ENCODE assay signal across 17 mouse cellular contexts in genomic region chr2:24942092-24942491, GRCm38 (mm10).
"Had no signal": no experiment of that assay in that cellular context is flagged by ENCODE, and none has a peak within 500 bp of the region (broad histone marks: within the 10 kb centered on the region; RNA-seq: fewer than 3 reads in every experiment).

No protein-coding gene starts in this region.

- H3K4me2 ChIP-seq: neural tube, embryonic 12.5 days; neural tube, embryonic 13.5 days; neural tube, embryonic 15.5 days; stomach, embryonic 15.5 days had no signal

- DNase-seq: retina, postnatal 1 day; right cerebral cortex, adult 18-20 months; right cerebral cortex, postnatal 14 days; right cerebral cortex, postnatal 25 days; right cerebral cortex, postnatal 4 days; spleen, adult 18-20 months; thymus, adult 18-20 months; thymus, adult 2 months; thymus, postnatal 14 days; thymus, postnatal 25 days; thymus, postnatal 36 days; thymus, postnatal 4 days had no signal

- H3K27me3 ChIP-seq: neural tube, embryonic 12.5 days; stomach, embryonic 15.5 days had no signal

- H3K27ac ChIP-seq: neural tube, embryonic 12.5 days; neural tube, embryonic 13.5 days; neural tube, embryonic 15.5 days; stomach, embryonic 15.5 days; stomach, postnatal 0 days had no signal

- H3K9ac ChIP-seq: neural tube, embryonic 12.5 days; neural tube, embryonic 13.5 days; neural tube, embryonic 15.5 days; stomach, embryonic 15.5 days had no signal

- H3K4me1 ChIP-seq: neural tube, embryonic 12.5 days; neural tube, embryonic 13.5 days; neural tube, embryonic 15.5 days; stomach, embryonic 15.5 days had no signal

- H3K4me3 ChIP-seq: neural tube, embryonic 12.5 days; neural tube, embryonic 13.5 days; neural tube, embryonic 15.5 days; stomach, embryonic 15.5 days had no signal

- H3K36me3 ChIP-seq: neural tube, embryonic 12.5 days; neural tube, embryonic 13.5 days; neural tube, embryonic 15.5 days; stomach, embryonic 15.5 days had no signal

- H3K9me3 ChIP-seq: neural tube, embryonic 12.5 days; neural tube, embryonic 13.5 days; neural tube, embryonic 15.5 days; stomach, embryonic 15.5 days had no signal
